Mouse (Mus musculus) thymus, adult 2 months (tissue): ENCODE data around the gene Foxk1.

Experiments used
- CTCF ChIP-seq: fragments of 200-500 bp; IDR thresholded peaks from 2 replicates; pipeline ENCODE4 v1.5.1; 2012; ENCODE audit warnings: mild to moderate bottlenecking, control low read depth, low read length, moderate library complexity, borderline replicate concordance; ENCODE audit not compliant: control insufficient read depth, poor library complexity, insufficient read depth; ENCODE audit errors: extremely low read depth
- POLR2A ChIP-seq: fragments of 200-500 bp; IDR thresholded peaks from 2 replicates; pipeline ENCODE4 v1.6.1; 2012; ENCODE audit warnings: mild to moderate bottlenecking, low read length, control low read depth, moderate library complexity; ENCODE audit not compliant: control insufficient read depth, poor library complexity, insufficient read depth; ENCODE audit errors: extremely low read depth

DNA sequence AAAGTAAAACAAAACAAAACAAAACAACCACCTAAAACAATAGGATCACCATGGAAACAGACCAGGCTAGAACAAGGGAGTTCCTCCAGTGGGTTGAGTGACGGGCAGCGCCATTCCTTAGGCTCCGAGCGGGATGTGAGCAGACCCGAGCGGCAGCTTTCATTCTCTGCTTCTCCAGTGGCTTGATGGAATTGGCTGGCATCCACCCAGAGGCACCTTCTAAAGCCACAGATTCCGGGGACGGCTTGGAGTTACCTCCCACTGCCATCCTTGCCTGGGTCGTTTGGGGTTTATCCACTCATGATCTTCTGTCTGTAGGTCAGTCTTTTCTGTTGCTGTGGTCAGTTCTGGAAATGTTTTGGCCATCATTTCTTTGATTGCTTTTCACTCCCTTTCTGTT, 19.6 kb downstream of the Foxk1 start:
- TF ChIP-seq POLR2A = no peak
- TF ChIP-seq CTCF = no peak
